Mouse (Mus musculus): ENCODE results near the gene Adh7. TPM values are rescaled to one million over a fixed set of nuclear protein-coding genes. Genes with fewer than 3 reads are reported as not detected.

Adh7 gene
- 0.24 and 0.41 TPM in 2 replicates for polyA plus RNA-seq (2014; fragmentation: Nextera tagmentation; extraction: Ambion mirVana)

DNA sequence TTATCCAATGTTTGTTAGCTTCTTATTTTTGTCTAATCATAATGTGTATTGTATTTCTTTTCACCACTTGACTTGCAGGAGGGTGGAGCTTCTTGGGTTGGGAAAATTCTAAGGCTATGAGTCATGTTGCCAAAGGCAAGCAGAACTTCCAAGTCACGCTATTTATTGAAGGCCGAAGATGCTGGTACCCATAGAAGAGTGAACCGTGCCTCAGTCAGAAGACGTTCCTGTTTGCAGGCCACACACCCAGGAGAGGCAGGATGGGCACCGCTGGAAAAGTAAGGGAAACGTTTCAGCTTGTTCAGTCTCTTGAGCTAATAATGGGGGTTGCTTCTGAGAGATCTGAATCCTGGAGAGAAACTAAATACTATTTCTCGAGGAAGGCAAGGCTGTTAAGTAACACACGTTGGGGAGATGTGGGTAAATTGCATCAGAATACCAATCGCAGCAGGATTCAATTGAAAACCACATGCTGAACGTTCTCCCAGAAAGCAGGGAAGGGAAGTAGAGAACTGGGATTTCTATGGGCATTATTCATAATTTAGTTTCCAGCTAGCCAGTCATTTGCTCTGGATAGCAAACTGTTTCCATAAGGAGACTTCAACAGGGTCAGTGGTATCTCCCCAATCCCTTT lies at the start of gene Adh7:
Gene Adh7 (plus strand): TSS at position 130 of the 634 bp plus-strand sequence.
- Histone ChIP-seq H3K4me3 (ENCODE audit: low read depth, low read length) (no peak within 1 kb of the TSS), H3K27me3 (ENCODE audit: control insufficient read depth, insufficient read depth, low read length) (no peaks in the 10 kb centered on the region), H3K36me3 (ENCODE audit: control insufficient read depth, insufficient read depth, low read length) (no peaks in the 10 kb centered on the region), H3K9me3 (ENCODE audit: control insufficient read depth, low read depth, low read length) (no peaks in the 10 kb centered on the region), H3K9ac (replicated peaks; ENCODE audit: low read depth, low read length) (no peak within 1 kb of the TSS), H3K4me1 (ENCODE audit: control insufficient read depth, insufficient read depth, low read length) (peaks cover 6% of the 10 kb centered on the region; the same call in 1 of the 2 replicates), H3K4me2 (replicated peaks; ENCODE audit: low read depth, low read length) (no peak within 1 kb of the TSS), H3K27ac (ENCODE audit: low read length) (no peak within 1 kb of the TSS)
- WGBS: 72% methylated on average over 10 of the region's 10 CpGs
- no peak for ATAC-seq (ENCODE audit: insufficient number of reproducible peaks, insufficient read depth, low FRiP score, low read depth)

DNA sequence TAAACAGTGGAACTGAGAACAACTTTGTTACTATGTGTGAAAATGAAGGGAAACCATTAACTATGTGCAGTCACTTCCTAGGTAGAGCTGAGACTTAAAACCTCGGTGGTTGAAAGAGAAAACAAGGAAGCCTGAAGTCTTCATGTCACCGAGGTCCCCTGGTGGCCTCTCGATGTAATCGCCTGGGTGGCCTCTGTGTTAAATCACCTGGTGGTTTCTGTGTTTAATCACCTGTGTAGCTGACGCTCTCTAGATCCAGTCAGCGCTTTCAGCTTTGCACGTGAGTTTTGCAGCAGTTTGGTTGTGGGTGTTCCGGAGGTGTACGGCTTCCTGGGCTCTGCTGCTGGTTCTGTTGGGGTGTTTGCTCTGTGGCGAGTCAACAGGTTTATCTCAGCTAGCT lies 44.3 kb upstream of the Adh7 start:
- H3K36me3 ChIP-seq (ENCODE audit: control insufficient read depth, insufficient read depth, low read length): no peaks in the 10 kb centered on the region
- ATAC-seq (ENCODE audit: insufficient number of reproducible peaks, insufficient read depth, low FRiP score, low read depth): no peak
- H3K27ac ChIP-seq (ENCODE audit: low read length): no peak overlapping the region
- no peak overlapping the region for H3K4me3 ChIP-seq (ENCODE audit: low read depth, low read length)
- H3K9me3 ChIP-seq (ENCODE audit: control insufficient read depth, low read depth, low read length): no peaks in the 10 kb centered on the region
- H3K9ac ChIP-seq (replicated peaks; ENCODE audit: low read depth, low read length): no peak overlapping the region
- H3K4me2 ChIP-seq (replicated peaks; ENCODE audit: low read depth, low read length): no peak overlapping the region
- WGBS: 81% methylated on average over 10 of the region's 10 CpGs
- peaks cover 5% of the 10 kb centered on the region; the same call in 1 of the 2 replicates for H3K4me1 ChIP-seq (ENCODE audit: control insufficient read depth, insufficient read depth, low read length)
- H3K27me3 ChIP-seq (ENCODE audit: control insufficient read depth, insufficient read depth, low read length): no peaks in the 10 kb centered on the region

DNA sequence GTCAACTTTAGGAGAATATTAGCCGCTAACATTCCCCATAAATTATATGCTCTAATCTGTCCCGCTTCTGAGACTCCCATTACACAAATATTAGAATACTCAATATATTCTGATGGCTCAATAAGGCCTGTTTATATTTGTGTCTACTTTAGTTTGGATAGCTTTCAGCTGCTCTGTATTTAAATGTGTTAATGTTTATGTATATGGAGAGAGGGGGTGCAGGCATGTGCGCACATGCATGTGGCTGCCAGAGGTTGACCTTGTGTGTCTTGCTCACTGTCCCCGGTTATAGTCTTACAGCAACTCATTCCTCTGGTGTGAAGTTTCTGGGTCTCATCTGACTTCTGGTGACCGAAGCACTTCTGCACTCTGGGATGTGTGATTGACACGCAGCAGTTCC lies 42.0 kb upstream of the Adh7 start:
- 42% methylated on average over 6 of the region's 6 CpGs for WGBS
- ATAC-seq (ENCODE audit: insufficient number of reproducible peaks, insufficient read depth, low FRiP score, low read depth): no peak

DNA sequence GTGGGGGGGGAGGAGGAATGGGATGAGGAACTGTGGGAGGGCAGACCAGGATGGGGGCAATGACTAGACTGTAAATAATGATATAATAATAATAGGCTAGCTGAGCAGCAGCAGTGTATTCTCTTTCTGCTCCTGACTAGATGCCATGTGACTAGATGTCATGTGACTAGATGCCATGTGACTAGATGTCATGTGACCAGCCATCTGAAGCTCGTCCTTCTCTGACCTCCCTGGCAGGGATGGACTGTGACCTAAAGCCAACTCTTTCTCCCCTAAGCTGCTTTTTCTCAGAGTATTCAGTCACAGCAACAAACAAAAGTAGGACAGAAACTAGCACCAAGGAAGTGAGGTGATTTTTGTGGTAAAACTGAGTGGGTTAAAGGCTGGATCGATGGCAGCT lies 35.5 kb upstream of the Adh7 start:
- no peak overlapping the region for H3K27ac ChIP-seq (ENCODE audit: low read length)
- H3K4me1 ChIP-seq (ENCODE audit: control insufficient read depth, insufficient read depth, low read length): no peaks in the 10 kb centered on the region
- no peak overlapping the region for H3K9ac ChIP-seq (replicated peaks; ENCODE audit: low read depth, low read length)
- no peaks in the 10 kb centered on the region for H3K9me3 ChIP-seq (ENCODE audit: control insufficient read depth, low read depth, low read length)
- no peak for ATAC-seq (ENCODE audit: insufficient number of reproducible peaks, insufficient read depth, low FRiP score, low read depth)
- no peaks in the 10 kb centered on the region for H3K27me3 ChIP-seq (ENCODE audit: control insufficient read depth, insufficient read depth, low read length)
- WGBS: 89% methylated on average over 2 of the region's 2 CpGs
- no peak overlapping the region for H3K4me2 ChIP-seq (replicated peaks; ENCODE audit: low read depth, low read length)
- no peak overlapping the region for H3K4me3 ChIP-seq (ENCODE audit: low read depth, low read length)
- no peaks in the 10 kb centered on the region for H3K36me3 ChIP-seq (ENCODE audit: control insufficient read depth, insufficient read depth, low read length)

More for the DNA sequence above, 42.0 kb upstream of the Adh7 start:
- no peak overlapping the region for H3K9ac ChIP-seq (replicated peaks; ENCODE audit: low read depth, low read length)
- peaks cover 5% of the 10 kb centered on the region; the same call in 1 of the 2 replicates for H3K4me1 ChIP-seq (ENCODE audit: control insufficient read depth, insufficient read depth, low read length)
- H3K4me2 ChIP-seq (replicated peaks; ENCODE audit: low read depth, low read length): no peak overlapping the region
- H3K36me3 ChIP-seq (ENCODE audit: control insufficient read depth, insufficient read depth, low read length): no peaks in the 10 kb centered on the region
- no peak overlapping the region for H3K4me3 ChIP-seq (ENCODE audit: low read depth, low read length)
- H3K27ac ChIP-seq (ENCODE audit: low read length): no peak overlapping the region; the same call in 1 of the 2 replicates
- H3K9me3 ChIP-seq (ENCODE audit: control insufficient read depth, low read depth, low read length): no peaks in the 10 kb centered on the region
- no peaks in the 10 kb centered on the region for H3K27me3 ChIP-seq (ENCODE audit: control insufficient read depth, insufficient read depth, low read length)

DNA sequence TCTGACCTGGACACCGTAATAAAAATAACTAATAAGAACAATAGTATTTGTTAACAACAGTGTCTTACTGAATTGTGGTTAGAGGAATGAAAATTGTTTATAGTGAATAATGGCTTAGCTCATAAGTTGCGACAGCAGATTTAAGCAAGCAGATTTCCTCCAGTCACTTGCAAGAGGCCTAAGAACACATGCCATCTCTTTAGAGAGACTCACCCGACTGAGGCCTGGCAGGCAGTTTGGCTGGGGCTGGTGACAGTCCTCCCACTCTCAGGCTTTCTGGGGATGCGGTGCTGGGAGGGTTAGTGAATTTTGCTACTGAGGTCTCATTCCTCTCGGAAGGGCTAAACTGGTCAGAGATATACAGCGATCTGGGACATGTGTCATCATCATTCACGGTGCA lies 34.2 kb upstream of the Adh7 start:
- no peak for ATAC-seq (ENCODE audit: insufficient number of reproducible peaks, insufficient read depth, low FRiP score, low read depth)
- Histone ChIP-seq H3K4me1 (ENCODE audit: control insufficient read depth, insufficient read depth, low read length) (no peaks in the 10 kb centered on the region), H3K4me3 (ENCODE audit: low read depth, low read length) (no peak overlapping the region), H3K9me3 (ENCODE audit: control insufficient read depth, low read depth, low read length) (no peaks in the 10 kb centered on the region), H3K27ac (ENCODE audit: low read length) (no peak overlapping the region), H3K4me2 (replicated peaks; ENCODE audit: low read depth, low read length) (no peak overlapping the region), H3K27me3 (ENCODE audit: control insufficient read depth, insufficient read depth, low read length) (no peaks in the 10 kb centered on the region), H3K36me3 (ENCODE audit: control insufficient read depth, insufficient read depth, low read length) (no peaks in the 10 kb centered on the region), H3K9ac (replicated peaks; ENCODE audit: low read depth, low read length) (no peak overlapping the region)
- WGBS: 78% methylated on average over 7 of the region's 7 CpGs

DNA sequence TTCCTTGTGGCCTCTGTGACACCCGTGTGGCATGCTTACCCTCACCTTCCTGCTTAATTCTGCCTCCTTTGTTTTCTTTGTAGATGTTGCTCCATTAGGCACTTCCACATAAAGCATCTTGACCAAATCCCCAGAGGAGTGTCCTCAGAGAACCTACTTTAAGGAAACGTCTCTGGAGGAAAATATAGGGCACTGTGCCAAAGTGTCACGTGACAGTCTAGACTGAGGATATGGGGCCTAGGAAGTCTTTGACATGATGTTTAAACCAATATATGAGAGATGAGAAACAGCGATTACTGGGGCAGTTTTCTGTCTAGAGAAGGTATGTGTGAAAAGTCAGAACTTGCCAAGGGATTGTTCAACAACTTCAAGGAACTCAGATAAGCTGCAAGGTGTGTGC lies 32.3 kb upstream of the Adh7 start:
- H3K36me3 ChIP-seq (ENCODE audit: control insufficient read depth, insufficient read depth, low read length): no peaks in the 10 kb centered on the region
- H3K4me1 ChIP-seq (ENCODE audit: control insufficient read depth, insufficient read depth, low read length): no peaks in the 10 kb centered on the region
- H3K9ac ChIP-seq (replicated peaks; ENCODE audit: low read depth, low read length): no peak overlapping the region
- H3K27me3 ChIP-seq (ENCODE audit: control insufficient read depth, insufficient read depth, low read length): no peaks in the 10 kb centered on the region
- no peak overlapping the region for H3K27ac ChIP-seq (ENCODE audit: low read length)
- WGBS: 39% methylated on average over 4 of the region's 4 CpGs
- H3K4me3 ChIP-seq (ENCODE audit: low read depth, low read length): no peak overlapping the region
- H3K4me2 ChIP-seq (replicated peaks; ENCODE audit: low read depth, low read length): no peak overlapping the region
- H3K9me3 ChIP-seq (ENCODE audit: control insufficient read depth, low read depth, low read length): no peaks in the 10 kb centered on the region
- no peak for ATAC-seq (ENCODE audit: insufficient number of reproducible peaks, insufficient read depth, low FRiP score, low read depth)

DNA sequence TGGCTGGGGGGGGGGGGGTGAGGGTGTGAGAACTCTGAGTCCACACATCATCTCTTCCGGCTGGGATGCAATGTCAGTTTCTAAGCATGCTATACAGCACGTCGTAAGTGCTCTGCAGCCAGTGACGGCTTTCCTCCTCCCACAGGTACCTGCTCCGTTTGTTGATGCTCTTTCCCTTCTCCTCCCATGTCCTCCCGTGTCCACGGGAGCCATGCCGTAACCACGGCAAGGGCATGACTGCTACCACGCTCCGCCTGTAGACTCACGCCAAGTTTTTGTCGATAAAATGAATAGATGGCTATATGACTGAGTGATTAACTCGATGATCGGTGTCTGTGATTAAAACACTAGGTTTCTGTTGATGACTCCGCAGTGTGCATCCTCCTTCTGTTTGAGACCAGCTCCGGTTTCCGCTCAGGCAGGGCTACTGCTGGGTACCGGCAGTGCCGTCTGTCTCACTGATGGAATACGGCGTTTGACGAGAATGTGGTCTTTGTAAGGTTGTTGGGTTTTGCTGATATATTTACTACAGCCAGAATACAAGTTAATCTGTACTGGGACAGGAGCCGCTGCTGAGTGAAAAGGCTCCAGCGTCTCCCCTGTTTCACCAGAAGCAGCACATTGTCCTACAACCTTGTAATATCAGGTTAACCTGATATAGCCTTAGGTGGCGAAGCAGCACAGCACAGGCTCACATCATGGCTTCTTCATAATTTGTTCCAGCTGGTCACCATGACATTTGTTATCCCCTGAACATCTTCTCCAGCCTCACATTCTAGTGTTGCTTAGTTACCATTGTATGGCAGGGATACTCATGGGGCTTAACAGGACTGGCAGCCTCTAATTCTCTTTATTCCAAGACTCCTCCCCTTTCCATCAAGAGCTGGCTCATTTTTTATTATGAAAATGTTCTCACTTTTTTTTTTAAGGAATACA lies 31.3 kb upstream of the Adh7 start:
- 90% methylated on average over 26 of the region's 26 CpGs for WGBS
- no peak overlapping the region for H3K27ac ChIP-seq (ENCODE audit: low read length)
- H3K36me3 ChIP-seq (ENCODE audit: control insufficient read depth, insufficient read depth, low read length): no peaks in the 10 kb centered on the region
- no peak overlapping the region for H3K4me2 ChIP-seq (replicated peaks; ENCODE audit: low read depth, low read length)
- no peaks in the 10 kb centered on the region for H3K27me3 ChIP-seq (ENCODE audit: control insufficient read depth, insufficient read depth, low read length)
- no peaks in the 10 kb centered on the region for H3K9me3 ChIP-seq (ENCODE audit: control insufficient read depth, low read depth, low read length)
- no peak overlapping the region for H3K4me3 ChIP-seq (ENCODE audit: low read depth, low read length)
- no peaks in the 10 kb centered on the region for H3K4me1 ChIP-seq (ENCODE audit: control insufficient read depth, insufficient read depth, low read length)
- no peak for ATAC-seq (ENCODE audit: insufficient number of reproducible peaks, insufficient read depth, low FRiP score, low read depth)
- H3K9ac ChIP-seq (replicated peaks; ENCODE audit: low read depth, low read length): no peak overlapping the region

DNA sequence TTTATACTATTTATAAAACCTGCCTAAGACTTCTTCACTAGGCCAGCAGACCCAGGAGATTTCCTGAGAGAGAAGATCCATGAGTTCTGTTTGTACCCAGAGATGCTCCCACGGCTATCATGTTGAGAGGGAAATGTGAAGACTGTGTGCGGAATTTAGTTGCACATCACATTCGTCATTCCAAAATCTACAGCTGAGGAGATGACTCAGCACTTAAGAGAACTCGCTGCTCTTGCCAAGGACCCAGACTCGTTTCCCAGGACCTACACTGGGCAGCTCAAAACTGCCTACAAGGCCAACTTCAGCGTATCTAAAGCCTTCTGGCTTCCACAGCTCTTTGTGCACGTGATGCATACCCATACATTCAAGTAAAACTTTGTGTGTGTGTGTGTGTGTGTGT lies 25.3 kb upstream of the Adh7 start:
- no peak overlapping the region for H3K4me2 ChIP-seq (replicated peaks; ENCODE audit: low read depth, low read length)
- no peaks in the 10 kb centered on the region for H3K9me3 ChIP-seq (ENCODE audit: control insufficient read depth, low read depth, low read length)
- no peaks in the 10 kb centered on the region for H3K36me3 ChIP-seq (ENCODE audit: control insufficient read depth, insufficient read depth, low read length)
- H3K4me1 ChIP-seq (ENCODE audit: control insufficient read depth, insufficient read depth, low read length): no peaks in the 10 kb centered on the region
- no peak for ATAC-seq (ENCODE audit: insufficient number of reproducible peaks, insufficient read depth, low FRiP score, low read depth)
- no peak overlapping the region for H3K4me3 ChIP-seq (ENCODE audit: low read depth, low read length)
- no peak overlapping the region for H3K27ac ChIP-seq (ENCODE audit: low read length)
- WGBS: 71% methylated on average over 7 of the region's 7 CpGs
- no peaks in the 10 kb centered on the region for H3K27me3 ChIP-seq (ENCODE audit: control insufficient read depth, insufficient read depth, low read length)
- no peak overlapping the region for H3K9ac ChIP-seq (replicated peaks; ENCODE audit: low read depth, low read length)
